Mouse (Mus musculus): ENCODE measurements around the gene Shisa4.
"Not testable (repeated sequence)": the region's sequence is repeated elsewhere in the genome, so short reads cannot be mapped to it uniquely, and the experiment has no call there.

Shisa4 gene

GRCm38 (mm10) chr1:135374868-135375581 is at the start of gene Shisa4:
TSS of gene Shisa4 (minus strand) at chr1:135375237.
- peak; percentile 73 for DNase-seq (ENCODE audit: low read depth, low spot score)

GRCm38 (mm10) chr1:135422772-135423171 is 47.7 kb upstream of the Shisa4 start:
- DNase-seq (ENCODE audit: low read depth, low spot score) = no peak

DNA sequence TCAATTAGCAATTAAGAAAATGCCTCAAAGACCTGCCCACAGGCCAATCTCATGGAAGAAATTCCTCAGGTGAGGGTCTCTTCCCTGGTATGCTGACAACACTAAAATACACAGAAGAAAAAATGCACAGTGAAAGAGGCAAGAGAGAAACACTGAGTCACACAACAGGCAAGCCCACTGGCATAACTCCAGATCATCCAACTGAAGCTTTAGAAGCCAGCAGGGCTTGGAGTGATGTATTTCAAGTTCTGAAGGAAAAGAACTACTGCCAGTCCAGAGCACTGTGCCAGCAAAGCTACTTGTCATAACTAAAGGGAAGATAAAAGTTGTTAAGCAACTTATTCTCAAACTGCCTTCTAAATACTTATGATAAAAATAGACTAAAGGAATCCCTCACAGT is 39.0 kb upstream of the Shisa4 start:
- DNase-seq (ENCODE audit: low read depth, low spot score) = peak; percentile 88

- DNase-seq (ENCODE audit: low read depth, low spot score) = no peak
These were observed 37.1 kb upstream of the Shisa4 start for GRCm38 (mm10) chr1:135412130-135412529.

GRCm38 (mm10) chr1:135410967-135411366 is 35.9 kb upstream of the Shisa4 start:
- peak; percentile 97 for DNase-seq (ENCODE audit: low read depth, low spot score)

- no peak for DNase-seq (ENCODE audit: low read depth, low spot score)
These were observed 33.9 kb upstream of the Shisa4 start for GRCm38 (mm10) chr1:135408973-135409372.

GRCm38 (mm10) chr1:135405356-135405755 is 30.3 kb upstream of the Shisa4 start:
- no peak for DNase-seq (ENCODE audit: low read depth, low spot score)

GRCm38 (mm10) chr1:135401452-135402110 is 26.5 kb upstream of the Shisa4 start:
- DNase-seq (ENCODE audit: low read depth, low spot score) = peak; percentile 73

DNA sequence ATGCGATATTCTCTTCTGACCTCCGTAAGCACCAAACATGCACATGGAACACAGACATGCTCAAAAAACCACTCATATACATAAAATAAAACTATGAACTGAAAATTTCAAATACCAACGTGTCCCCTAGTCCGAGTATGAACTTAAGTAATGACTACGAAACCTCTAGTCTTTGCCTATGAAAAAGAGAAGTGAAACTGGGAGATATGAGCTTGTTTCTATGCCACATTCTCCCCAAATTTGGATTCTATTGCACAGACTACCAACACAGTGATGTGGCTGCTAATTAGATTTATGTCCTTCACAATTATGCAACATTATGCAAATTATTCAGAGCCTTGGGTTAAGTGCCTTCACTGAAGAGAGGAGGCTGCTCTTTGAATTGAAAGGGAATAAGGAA is 24.4 kb upstream of the Shisa4 start:
- no peak for DNase-seq (ENCODE audit: low read depth, low spot score)

DNA sequence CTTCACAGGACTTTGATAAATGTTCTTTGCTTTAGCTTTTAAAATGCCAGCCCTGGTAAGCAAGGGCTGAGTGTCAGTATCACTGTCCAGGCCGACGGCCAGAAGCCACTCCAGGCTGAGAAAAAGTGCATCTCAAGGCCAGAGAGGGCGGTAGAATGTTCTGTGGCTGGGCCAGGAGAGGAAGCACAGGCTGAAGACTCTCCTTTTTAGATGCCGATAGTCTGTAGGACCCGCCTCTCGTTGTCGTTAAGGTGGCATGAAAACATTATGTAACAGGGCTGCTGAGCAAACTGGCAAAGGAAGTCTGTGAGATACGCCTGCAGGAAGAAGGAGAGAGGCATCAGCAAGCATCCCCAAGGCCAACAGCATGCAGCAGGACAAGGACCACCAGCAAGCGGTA is 10.1 kb upstream of the Shisa4 start:
- no peak for DNase-seq (ENCODE audit: low read depth, low spot score)

DNA sequence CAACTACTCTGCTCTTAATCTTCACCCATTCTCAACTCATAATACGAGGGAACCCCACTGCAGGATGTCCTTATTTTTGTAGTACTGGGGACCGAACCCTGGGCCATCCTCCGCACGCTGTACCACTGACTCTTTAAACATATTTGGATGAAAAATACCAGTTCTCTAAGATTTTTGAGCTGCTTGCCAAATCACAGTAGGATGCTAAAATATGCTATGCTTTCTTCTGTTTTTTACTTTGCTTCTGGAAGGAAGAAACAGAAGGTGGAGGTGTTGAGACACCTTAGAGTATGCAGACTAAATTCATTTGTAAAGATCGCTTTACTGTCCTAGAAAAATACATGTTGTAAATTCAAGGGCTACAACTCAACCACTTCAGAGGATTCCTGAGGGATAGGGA is 9.1 kb upstream of the Shisa4 start:
- DNase-seq (ENCODE audit: low read depth, low spot score) = no peak

- not testable (repeated sequence) for DNase-seq (ENCODE audit: low read depth, low spot score)
These were observed 6.5 kb upstream of the Shisa4 start for GRCm38 (mm10) chr1:135381560-135381959.

DNA sequence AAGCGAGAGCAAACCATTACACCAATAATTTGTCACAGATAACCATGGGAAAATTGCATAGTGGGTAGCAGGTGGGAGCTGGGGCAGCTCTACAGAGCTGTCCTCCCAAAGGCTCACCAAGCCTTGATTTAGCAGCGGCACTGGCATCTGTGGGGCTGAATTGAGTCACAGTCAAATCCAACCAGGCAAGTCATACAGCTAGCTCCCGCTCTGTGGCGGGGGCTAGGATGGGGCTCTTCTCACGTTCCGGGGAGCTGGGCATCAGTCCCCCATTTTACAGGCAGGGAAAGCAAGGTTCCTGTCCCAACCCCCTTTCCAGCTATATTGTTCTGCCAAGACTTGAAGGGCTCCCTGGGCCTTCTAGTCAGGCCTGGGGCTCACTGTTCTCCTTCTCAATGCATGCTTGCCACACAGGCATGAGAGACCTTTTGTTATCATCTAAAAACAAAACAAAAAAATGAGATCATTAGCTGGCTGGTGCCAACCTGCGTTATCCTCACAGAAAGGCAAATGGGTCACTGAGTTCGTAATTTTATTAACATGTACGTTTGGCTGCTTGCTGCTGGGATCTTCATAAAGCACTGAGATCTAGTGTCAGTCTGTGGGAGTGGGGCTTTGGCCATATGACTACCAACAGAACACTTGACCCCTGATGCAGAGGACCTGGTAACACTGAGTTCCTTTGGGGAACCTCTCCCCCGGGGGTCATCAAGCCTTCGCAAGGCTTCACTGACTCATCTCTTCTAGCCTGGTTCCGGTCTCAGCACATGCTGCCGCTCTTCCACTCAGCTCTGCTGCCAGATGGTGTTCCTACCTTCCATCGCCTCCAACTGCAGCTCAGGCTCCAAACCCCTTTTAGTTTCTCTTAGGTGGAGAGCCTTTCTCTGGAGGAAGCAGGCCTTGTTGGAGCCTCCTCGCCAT is 5.3 kb upstream of the Shisa4 start:
- DNase-seq (ENCODE audit: low read depth, low spot score) = no peak

DNA sequence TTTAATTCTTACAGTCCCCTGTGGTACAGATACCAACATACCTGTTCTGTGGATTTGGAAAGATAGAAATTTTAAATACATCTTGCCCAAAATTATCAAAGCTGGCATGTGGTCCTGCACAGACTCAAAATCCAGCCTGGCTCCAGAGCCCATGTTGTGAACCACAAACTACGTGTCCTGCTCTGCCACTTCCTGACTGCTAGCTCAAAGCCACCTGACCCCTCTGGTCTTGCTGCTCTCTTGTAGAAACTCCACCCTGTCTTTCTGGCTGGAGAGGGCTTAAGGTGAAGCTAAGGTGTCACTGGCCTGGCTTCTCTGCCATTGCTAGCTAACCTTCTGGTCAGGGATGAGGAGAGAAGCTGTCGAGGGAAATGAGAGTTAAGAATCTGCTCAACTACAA is 4.0 kb upstream of the Shisa4 start:
- DNase-seq (ENCODE audit: low read depth, low spot score) = no peak

DNA sequence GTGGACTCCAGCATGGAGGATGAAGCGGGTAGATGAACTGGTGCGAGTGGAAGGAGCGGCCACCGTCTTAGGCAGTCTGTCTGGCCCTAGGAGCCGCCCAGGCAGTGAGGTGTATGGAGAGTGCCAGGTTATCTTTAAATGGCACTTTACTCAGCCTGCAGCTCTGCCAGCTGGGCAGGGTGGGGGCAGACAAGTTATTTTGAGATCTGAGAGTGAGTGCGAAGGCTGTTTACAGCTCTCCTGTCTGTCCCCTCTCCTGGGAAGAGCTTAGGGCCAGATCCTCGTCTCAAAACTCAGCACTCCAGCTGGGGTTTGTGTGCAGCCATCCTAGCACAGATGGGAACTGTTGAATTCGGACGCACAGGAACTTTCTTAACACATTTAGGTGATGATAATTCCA is 3.5 kb upstream of the Shisa4 start:
- DNase-seq (ENCODE audit: low read depth, low spot score) = no peak

GRCm38 (mm10) chr1:135374175-135374867 is 716 bp downstream of the Shisa4 start:
- peak; percentile 61 for DNase-seq (ENCODE audit: low read depth, low spot score)

GRCm38 (mm10) chr1:135373171-135373677 is 1.8 kb downstream of the Shisa4 start:
- DNase-seq (ENCODE audit: low read depth, low spot score) = no peak

- DNase-seq (ENCODE audit: low read depth, low spot score) = no peak
These were observed 5.6 kb downstream of the Shisa4 start for GRCm38 (mm10) chr1:135369415-135369814.

GRCm38 (mm10) chr1:135368982-135369381 is 6.1 kb downstream of the Shisa4 start:
- DNase-seq (ENCODE audit: low read depth, low spot score) = peak; percentile 87

- DNase-seq (ENCODE audit: low read depth, low spot score) = peak; percentile 95
These were observed 6.8 kb downstream of the Shisa4 start for GRCm38 (mm10) chr1:135368245-135368644.

GRCm38 (mm10) chr1:135367595-135367994 is 7.4 kb downstream of the Shisa4 start:
- peak; percentile 40 for DNase-seq (ENCODE audit: low read depth, low spot score)
